Mouse (Mus musculus): ENCODE results near the gene Zxdc.

Gene Zxdc

DNA sequence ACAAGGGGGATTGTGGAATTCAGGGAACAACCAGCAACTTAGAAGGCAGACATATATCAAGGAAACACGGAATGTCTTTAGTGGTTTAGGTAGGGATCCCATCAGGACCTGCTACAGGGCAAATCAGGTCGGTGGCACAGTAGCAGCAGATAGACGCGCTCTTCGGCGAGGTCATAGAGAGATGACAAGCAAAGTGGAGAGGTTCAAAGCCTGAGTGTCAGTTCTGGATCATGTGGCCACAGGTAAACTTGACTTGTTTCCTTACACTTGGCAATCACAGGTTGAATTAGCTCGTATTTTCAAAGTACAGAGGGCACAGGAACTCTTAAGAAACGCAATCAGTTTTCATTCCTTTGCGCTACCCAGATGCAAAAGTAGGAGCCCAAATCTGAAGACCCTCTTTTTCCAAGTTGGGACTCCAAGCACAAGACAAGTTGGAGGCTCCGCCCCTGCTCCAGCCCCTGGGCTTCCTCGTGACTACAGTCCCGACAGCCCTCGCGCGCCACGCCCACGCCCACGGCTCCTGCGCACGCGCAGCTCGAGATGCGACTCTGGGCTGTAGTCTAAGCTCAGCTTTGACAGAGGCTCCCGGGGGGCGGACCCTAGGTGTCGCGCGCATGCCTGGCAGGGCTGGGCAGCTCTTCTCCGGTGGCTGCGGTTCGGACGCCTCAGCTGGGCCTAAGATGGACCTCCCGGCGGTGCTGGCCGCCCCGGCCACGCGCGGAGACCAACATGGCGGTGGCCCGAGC is at the start of gene Zxdc:
Zxdc (plus strand) TSS at position 517 of the 749 bp plus-strand sequence.
- peak; percentile 98 for DNase-seq (ENCODE audit: low read depth, low spot score)

- no peak for DNase-seq (ENCODE audit: low read depth, low spot score)
These were observed 48.9 kb upstream of the Zxdc start for GRCm38 (mm10) chr6:90320429-90320828.

DNA sequence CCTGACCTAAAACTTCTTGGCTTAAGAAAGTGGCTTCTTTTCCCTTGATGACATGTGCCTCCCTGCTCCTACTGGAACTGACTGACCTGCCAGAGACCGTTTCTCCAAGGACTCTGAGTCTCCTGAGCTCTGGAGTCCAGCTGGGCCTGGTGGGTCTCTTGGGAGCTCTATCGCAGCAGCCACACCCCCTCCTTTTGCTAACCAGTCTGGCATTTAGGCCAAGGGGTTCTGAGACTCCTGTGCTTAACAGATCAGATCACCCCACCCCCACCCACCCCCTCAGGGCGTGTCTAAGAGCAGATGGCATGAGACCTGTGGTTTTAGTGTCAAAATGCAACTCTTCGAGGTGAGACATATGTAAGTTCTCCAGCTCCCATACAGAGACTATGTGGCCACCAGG is 47.5 kb upstream of the Zxdc start:
- DNase-seq (ENCODE audit: low read depth, low spot score), result peak; percentile 74

DNA sequence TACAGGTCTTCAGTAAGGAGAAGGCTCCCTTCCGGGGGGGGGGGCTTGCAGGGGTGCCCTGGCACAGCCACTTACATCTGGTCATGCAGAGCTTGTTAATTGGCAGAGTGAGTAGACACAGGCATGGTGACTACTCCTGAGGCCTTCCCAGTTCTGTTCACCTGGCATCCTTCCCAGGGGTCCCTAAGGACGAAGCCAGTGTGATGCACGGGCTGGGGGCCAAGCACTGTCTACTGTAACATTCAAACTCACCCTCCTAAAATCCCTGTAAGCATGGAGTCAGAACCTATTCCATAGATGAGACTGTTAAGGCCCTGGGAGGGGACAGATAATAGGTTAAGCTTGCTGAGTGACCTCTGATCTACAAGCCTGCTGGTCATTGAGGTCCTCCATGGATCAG is 45.3 kb upstream of the Zxdc start:
- peak; percentile 24 for DNase-seq (ENCODE audit: low read depth, low spot score)

DNA sequence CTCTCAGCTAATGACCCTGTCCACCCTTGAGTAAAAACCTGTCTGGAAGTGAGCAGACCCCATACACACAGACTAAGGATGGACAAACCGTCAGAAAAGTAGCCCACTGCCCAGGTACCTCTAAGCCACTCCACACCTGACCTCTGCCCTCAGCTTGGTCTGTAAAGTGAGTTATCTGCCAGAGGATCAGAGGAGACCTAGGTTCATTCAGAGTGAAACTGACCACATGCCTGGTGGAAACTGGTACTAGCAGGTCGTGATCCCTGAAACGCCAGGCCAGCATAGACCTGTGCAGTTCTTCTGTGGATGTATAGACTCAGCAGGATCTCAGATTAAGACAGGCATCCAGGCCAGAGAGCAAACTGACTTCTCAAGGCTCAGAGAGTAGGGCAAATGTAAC is 44.8 kb upstream of the Zxdc start:
- no peak for DNase-seq (ENCODE audit: low read depth, low spot score)

- DNase-seq (ENCODE audit: low read depth, low spot score), result no peak
These were observed 44.3 kb upstream of the Zxdc start, which contains the start of gene Chst13 for GRCm38 (mm10) chr6:90324991-90325390. Chst13 (minus strand) TSS chr6:90325185.

- peak; percentile 73 for DNase-seq (ENCODE audit: low read depth, low spot score)
These were observed 41.6 kb upstream of the Zxdc start for GRCm38 (mm10) chr6:90327670-90328069.

DNA sequence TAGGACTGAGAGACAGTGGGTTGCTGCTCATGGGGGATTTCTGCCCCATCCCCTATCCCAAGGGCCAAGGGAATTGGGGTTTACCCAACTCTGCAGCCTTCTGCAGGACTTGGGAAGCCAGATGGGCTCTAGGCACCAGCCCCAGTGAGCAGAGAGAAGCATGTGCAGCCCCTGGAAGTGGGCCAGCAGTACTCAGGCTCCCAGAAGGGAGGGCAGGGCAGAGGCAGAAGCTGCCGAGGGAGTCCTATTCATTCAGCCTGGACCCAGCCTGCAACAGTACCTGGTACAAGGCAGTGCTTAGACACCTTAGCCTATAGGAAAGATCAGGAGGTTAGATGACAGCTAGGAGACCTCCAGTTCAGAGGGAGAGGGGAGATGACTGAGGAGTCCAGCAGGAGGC is 39.3 kb upstream of the Zxdc start:
- peak; percentile 71 for DNase-seq (ENCODE audit: low read depth, low spot score)

GRCm38 (mm10) chr6:90332561-90333425 is 36.5 kb upstream of the Zxdc start, which contains the start of gene Uroc1:
Uroc1 (plus strand) TSS chr6:90333284.
- DNase-seq (ENCODE audit: low read depth, low spot score), result no peak

DNA sequence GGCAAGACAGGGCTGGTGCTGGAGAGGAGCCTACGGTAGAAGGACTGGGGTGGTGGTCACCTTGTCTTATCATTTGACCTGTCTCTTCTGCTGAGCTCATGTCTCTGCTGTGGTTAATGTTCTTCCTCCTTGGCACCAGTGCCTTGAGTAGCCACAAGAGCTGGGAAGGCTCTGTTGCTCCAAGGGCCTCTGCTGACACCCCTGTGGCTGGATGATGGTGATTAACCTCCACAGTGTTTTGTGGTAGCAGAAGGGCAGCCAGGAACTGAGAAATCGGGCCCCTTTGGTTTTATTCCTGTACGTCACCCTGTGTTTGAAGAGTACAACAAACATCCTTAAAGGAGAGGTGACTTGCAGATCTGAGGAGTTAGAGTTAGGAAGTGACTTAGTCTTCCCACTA is 35.0 kb upstream of the Zxdc start:
- no peak for DNase-seq (ENCODE audit: low read depth, low spot score)

DNA sequence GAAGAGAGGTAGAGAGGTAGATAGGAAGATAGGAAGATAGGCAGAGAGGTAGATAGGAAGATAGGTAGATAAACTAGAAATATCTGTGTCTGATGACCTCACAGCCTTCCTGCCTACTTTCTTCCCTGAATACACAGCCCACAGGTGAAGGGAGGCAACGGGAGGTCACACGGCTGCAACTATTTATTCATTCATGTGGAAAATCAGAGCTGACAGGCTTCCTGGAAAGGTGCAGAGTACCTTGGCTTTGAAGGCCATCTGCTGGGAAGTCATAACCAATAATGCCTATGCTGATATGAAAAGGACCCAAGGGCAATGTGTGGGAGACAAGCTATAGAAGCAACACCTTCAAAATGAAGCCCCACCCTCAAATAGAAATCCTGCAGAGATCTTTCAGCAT is 26.9 kb upstream of the Zxdc start:
- DNase-seq (ENCODE audit: low read depth, low spot score), result no peak

DNA sequence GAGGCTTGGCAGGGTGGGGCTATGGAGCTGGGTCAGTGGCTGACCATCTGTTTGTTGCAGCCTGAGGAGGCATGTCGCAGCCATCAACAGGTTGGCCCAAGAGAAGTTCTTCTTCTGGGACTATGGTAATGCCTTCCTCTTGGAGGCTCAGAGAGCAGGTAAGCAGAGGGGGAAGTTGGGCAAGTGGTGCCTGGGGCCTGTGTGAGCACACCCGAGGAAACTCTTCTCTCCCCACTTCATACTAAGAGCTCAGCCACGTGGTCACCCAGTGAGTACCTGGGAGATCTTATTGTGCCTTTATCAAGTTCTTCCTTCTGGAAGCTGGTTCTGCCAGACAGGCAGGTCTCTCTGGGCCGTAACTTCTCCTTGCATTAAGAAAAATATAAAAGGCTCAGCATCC is 22.1 kb upstream of the Zxdc start:
- no peak for DNase-seq (ENCODE audit: low read depth, low spot score)

GRCm38 (mm10) chr6:90348500-90348899 is 20.8 kb upstream of the Zxdc start:
- peak; percentile 69 for DNase-seq (ENCODE audit: low read depth, low spot score)

- DNase-seq (ENCODE audit: low read depth, low spot score), result peak; percentile 61
These were observed 19.3 kb upstream of the Zxdc start for GRCm38 (mm10) chr6:90350011-90350410.

- peak; percentile 82 for DNase-seq (ENCODE audit: low read depth, low spot score)
These were observed 11.2 kb upstream of the Zxdc start for GRCm38 (mm10) chr6:90358142-90358541.

DNA sequence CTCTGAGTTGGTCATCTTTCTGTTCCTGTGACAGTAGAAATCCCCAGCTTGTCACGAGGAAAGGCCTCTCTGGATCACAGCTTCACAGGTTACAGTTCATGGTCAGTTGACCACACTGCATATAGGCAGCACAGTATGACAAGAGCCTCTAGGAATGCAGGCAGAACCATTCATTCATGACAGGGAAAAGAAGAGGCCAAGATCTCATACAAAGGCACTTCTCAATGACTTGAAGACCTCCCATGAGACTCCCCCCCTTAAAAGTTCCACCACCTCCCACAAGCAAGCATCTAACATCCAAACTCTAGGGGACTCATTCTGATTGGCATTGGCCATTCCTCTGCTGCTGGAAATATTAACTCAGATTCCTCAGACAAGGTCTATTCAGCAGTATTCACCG is 9.8 kb upstream of the Zxdc start:
- DNase-seq (ENCODE audit: low read depth, low spot score), result peak; percentile 96

DNA sequence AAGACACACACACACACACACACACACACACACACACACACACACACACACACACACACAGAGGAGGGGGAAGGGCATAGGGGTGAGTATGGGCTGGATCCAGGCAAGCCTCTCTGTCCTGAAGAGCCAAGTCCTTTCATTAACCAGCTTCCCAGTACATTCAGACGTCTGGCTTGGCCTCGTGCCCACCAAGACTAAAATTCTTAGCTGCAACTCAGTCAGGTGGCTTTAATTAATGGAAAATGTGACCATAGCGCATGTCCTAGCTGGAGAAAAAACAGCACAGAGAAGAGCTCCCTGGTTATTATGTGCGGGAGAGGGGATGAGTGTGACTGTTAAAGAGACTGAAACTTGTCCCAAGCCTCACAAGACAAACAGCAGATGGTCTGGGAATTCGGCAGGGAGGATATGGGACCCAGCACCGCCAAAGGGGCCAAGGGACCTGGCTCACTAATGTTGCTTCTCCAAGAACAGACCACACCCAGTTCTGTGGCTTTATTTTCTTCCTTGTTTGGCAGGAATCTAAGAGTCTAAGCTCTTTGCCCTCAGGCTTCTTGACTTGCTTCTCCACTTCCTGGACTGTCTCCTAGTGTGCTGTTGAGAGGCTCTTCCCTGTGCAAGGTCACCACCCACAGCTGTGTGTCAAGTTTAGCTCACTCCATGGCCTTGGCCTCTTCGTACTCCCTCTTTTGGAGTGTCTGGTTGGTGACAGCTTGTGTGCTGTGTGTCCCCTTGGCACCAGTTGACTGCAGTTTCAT is 9.1 kb upstream of the Zxdc start:
- DNase-seq (ENCODE audit: low read depth, low spot score), result peak; percentile 100

- DNase-seq (ENCODE audit: low read depth, low spot score), result peak; percentile 52
These were observed 8.2 kb upstream of the Zxdc start for GRCm38 (mm10) chr6:90360922-90361614.

GRCm38 (mm10) chr6:90363301-90363700 is 6.0 kb upstream of the Zxdc start:
- DNase-seq (ENCODE audit: low read depth, low spot score), result no peak

DNA sequence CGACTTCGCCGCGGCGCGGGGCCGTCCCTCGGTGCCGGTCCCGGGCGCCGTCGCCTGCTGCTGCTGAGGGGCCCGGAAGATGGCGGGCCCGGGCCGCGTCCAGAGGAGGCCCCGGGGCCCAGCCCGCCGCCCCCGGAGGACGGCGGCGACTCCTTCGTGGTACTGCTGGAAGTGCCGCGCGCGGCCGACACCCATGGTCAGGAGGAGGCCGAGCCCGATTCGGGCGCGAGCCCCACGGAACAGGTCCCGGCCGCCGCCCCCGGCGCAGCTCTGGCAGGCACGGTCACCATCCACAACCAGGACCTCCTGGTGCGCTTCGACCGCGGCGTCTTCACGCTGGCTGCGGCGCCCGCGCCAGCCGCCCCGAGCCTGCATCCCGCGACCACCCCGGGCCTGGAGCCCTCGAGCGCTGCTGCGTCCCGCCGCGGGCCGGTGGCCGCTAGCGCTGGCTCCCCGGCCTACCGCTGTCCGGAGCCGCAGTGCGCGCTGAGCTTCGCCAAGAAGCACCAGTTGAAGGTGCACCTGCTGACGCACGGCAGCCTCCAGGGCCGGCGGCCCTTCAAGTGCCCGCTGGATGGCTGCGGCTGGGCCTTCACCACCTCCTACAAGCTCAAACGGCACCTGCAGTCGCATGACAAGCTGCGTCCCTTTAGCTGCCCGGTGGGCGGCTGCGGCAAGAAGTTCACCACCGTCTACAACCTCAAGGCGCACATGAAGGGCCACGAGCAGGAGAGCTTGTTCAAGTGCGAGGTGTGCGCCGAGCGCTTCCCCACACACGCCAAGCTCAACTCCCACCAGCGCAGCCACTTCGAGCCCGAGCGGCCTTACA is 647 bp downstream of the Zxdc start:
- DNase-seq (ENCODE audit: low read depth, low spot score), result peak; percentile 45
